Mouse (Mus musculus): ENCODE measurements around the gene Olfr1438-ps1.
"Not testable (repeated sequence)": the region's sequence is repeated elsewhere in the genome, so short reads cannot be mapped to it uniquely, and the experiment has no call there.

Gene Olfr1438-ps1

DNA sequence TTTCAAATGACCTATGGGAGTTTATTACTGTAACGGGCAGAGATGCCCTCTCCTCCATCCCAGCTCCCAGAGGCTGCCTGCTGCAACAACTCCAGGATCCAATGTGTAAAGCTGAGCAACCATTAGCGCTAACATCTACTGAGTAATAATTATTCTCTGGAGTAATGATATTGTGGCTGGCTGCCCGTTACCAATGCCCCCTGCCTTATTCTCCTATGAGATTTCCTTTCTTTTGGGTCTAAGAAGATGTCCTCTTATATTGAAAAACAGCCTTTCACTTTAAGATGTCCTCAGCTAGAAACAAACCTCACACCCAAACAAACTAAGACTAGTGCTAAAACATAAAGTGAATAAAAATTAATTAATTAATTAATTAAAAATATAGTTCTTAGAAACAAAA is at the start of gene Olfr1438-ps1:
Gene Olfr1438-ps1 (minus strand): TSS at position 101 of the 400 bp plus-strand sequence.
- in situ Hi-C loops (cut with MboI; ENCODE audit: low pct_unique_long_range_greater_than_20kb in 1 of 2, low sequenced_read_pairs in 2 of 2, unreplicated experiment in 1 of 2) = no loop called here

DNA sequence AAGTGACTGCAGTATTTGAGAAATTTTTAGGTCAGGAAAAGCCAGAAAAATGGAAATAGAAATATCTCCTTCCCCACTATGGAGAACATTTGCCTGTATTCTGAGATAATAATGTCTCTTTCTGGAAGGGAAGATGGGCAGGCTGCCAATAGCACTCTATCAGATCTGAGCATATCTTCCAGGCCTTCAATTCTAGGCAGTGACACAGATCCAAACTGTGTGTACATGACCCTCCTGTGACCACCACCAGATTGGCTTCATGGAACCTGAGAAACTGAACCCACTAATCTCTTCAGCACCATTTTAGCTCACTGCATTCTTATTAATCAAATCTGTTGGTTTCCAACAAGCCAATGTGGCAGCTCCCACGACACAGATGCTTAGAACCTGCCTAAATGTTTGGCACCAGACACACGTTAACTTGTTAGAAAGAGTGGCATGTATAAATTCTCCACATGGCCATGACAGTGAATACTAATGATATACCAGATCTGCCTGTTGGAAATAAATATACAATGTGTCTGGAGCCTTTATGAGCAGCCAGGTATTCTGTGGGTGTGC is 38.8 kb upstream of the Olfr1438-ps1 start:
- in situ Hi-C loops (cut with MboI; ENCODE audit: low pct_unique_long_range_greater_than_20kb in 1 of 2, low sequenced_read_pairs in 2 of 2, unreplicated experiment in 1 of 2) = no loop called here

DNA sequence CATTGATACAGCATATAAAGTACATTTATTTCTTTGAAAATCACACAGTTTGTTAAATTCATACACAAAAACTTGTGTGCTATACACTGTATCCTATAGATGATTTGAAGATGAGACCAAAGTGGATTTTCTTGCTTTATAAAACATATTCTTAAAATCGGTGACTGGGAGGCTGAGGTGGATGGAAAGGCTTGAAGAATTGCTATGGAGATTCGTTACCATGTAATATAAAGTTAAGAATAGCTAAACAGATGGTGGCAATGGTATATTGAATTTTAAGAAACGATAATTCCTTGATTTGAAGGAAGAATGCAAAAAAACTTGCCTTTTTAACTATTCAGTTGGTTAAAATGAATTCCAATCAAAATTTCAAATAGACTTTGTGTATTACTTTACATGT is 37.3 kb upstream of the Olfr1438-ps1 start:
- in situ Hi-C loops (cut with MboI; ENCODE audit: low pct_unique_long_range_greater_than_20kb in 1 of 2, low sequenced_read_pairs in 2 of 2, unreplicated experiment in 1 of 2) = no loop called here

DNA sequence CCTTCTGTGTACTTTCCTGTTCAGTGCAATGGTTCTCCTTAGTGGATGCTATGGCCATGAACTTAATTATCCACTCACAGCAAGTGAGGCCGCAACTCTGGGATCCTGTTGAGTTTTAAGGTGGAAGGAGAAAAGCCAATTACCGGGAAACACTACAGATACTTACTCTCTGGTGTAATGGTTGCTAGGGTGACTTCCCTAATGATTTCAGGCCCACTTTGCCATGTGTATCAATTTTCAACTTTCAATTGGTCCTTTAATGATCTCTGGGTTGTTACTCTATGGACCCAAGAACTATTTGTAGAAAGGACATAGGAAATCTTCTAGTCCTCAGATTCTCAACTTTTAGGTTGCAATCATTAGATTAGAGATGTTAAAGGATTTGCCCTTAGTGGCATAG is 10.7 kb downstream of the Olfr1438-ps1 start, which contains the start of gene Olfr1437:
Gene Olfr1437 (minus strand): TSS at position 101 of the 400 bp plus-strand sequence.
- in situ Hi-C loops (cut with MboI; ENCODE audit: low pct_unique_long_range_greater_than_20kb in 1 of 2, low sequenced_read_pairs in 2 of 2, unreplicated experiment in 1 of 2) = no loop called here

DNA sequence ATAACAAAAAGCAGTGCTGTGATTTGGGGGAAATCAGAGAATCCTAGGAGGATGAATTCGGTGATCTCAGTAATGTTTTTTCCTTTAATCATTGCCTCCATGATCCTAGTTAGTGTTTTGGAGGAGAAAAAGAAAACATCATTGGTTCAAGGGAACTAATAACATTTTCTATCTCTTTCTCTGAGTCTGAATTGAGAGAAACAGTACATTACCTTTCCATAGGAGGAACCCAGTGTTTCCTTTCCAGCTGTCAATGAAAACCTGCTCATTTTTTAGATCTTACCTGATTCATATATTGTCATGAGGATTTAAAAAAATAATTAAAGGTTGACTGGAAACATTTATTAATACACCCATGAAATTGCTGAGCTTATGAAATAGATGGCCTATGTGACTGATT is 36.7 kb downstream of the Olfr1438-ps1 start, which contains the start of gene Olfr1436:
Gene Olfr1436 (minus strand): TSS at position 101 of the 400 bp plus-strand sequence.
- in situ Hi-C loops (cut with MboI; ENCODE audit: low pct_unique_long_range_greater_than_20kb in 1 of 2, low sequenced_read_pairs in 2 of 2, unreplicated experiment in 1 of 2) = not testable (repeated sequence)

DNA sequence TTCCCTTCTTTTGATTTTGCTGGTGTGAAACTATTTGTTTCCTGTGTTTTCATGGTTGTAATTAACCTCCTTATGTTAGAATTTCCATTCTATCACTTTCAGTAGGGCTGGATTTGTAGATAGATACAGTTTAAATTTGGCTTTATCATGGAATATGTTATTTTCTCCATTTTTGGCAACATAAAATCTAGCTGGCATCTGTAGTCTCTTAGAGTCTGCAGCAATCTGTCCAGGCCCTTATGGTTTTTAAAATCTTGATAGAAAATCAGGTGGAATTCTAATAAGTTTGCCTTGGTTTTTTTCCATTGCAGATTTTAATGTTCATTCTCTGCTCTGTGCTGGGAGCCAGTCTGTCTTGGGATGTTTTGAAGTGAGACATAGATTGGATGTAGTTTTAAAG is 42.7 kb downstream of the Olfr1438-ps1 start:
- in situ Hi-C loops (cut with MboI; ENCODE audit: low pct_unique_long_range_greater_than_20kb in 1 of 2, low sequenced_read_pairs in 2 of 2, unreplicated experiment in 1 of 2) = no loop called here

DNA sequence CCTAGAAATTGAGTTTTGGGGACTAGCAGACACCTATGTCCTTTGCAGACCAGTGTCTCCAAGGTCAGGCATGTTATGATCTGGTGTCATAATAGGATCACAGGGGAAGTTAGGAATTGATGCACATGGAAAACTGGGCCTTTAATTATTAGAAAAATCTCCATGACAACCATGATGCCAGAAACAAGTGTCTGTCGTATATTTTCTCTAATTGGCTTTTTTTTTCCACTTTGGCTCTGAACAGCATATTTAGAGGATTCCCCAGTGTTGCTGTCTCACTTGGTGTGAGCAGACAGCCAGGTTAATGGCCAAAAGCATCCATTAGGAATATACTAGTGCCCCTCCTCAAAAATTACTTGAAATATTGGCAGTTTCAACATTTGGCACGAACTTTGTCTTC is 56.2 kb downstream of the Olfr1438-ps1 start, which contains the start of gene Olfr1434:
Gene Olfr1434 (plus strand): TSS at position 301 of the 400 bp plus-strand sequence.
- in situ Hi-C loops (cut with MboI; ENCODE audit: low pct_unique_long_range_greater_than_20kb in 1 of 2, low sequenced_read_pairs in 2 of 2, unreplicated experiment in 1 of 2) = no loop called here
